Mouse (Mus musculus): ENCODE measurements around the gene Plxnb2. TPM values are rescaled to one million over a fixed set of nuclear protein-coding genes. Genes with fewer than 3 reads are reported as not detected.
A peak's percentile ranks its signal among the peaks of the same experiment; 100 is the strongest.

Gene Plxnb2
- total RNA-seq, 2 experiments from 2014 or later, result 14.7 to 19.1 TPM

GRCm38 (mm10) chr15:89152312-89152711, 28.3 kb downstream of the Plxnb2 start:
- no peak for ATAC-seq (replicated peaks; ENCODE audit: poor library complexity, severe bottlenecking)

GRCm38 (mm10) chr15:89150041-89150390, 30.6 kb downstream of the Plxnb2 start:
- peak; percentile 66 for ATAC-seq (replicated peaks; ENCODE audit: poor library complexity, severe bottlenecking)

DNA sequence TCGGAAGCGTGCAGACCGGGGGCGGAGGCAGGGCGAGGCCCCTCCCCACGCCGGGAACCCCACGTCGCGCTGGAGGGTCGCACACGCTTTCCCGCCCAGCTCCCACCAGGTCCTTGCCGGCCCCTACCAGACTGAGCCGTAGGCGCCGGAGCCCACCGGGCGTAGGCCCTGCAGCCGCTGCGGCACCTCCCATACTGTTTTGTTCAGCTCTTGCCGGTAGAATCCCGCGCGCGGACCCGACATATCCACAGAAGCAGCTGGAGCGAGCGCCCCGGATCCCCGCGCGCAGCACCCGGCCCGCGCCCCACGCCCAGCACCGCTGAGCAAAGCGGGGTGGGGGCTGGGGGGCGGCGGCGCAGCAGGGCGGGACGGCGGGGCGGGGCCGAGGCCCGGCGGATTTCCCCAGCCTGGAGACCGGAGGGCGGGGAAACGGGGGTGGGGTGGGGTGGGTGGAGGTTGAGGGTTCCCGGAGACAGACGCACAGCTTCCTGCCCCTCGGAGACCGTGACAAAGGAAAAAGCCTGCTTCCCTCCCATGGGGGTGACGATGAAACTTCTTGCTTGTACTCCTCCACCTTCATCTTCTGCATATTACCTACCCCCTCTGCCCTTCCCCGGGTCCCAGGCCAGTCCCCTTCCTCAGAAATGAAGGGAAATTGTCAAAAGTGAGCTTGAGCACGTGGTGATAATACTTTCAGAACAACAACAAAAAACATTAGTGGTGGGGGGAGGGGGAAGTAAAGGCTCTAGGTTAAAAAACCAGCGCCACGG, 31.1 kb downstream of the Plxnb2 start, which contains the start of gene Mapk11:
Mapk11 (minus strand) TSS at position 358 of the 770 bp plus-strand sequence.
- peak; percentile 50 for ATAC-seq (replicated peaks; ENCODE audit: poor library complexity, severe bottlenecking)

DNA sequence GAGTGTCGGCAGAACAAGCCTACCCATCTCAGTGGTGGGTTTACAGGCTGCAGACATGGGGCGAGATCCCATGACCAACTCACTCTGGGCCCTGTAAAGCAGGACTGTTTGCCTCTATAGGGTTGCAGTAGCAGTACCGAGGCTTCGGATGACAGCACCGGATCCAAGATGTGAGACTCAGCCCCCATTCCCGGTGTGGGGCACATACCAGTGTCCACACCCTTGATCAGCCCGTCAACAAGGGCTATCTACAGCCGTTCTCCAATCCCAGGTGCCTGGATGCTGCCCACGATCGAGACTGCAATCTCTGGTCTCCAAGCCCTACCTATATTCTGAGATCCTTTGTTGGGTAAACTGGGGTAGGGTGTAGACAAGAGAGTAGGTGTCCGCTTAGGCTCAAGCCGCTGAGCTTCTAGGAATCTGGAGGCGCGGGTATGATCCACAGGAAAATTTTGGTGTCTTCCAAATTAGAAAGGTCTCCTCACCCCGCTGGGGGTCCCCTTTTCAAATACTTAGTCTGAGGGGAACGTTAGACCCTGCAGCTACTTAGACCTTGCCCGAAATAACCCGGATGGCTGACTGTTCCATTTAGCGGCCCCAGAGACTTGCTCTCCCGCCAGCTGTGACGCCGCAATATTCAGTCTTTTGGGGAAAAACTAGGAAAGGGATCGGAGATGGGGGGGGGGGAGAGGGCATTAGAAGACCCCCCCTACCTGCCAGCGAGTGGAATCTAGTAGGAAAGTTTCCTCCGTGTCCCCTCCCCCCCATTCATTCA, 31.9 kb downstream of the Plxnb2 start:
- no peak for ATAC-seq (replicated peaks; ENCODE audit: poor library complexity, severe bottlenecking)

- no peak for ATAC-seq (replicated peaks; ENCODE audit: poor library complexity, severe bottlenecking)
Observed at GRCm38 (mm10) chr15:89147895-89148294, 32.7 kb downstream of the Plxnb2 start.

DNA sequence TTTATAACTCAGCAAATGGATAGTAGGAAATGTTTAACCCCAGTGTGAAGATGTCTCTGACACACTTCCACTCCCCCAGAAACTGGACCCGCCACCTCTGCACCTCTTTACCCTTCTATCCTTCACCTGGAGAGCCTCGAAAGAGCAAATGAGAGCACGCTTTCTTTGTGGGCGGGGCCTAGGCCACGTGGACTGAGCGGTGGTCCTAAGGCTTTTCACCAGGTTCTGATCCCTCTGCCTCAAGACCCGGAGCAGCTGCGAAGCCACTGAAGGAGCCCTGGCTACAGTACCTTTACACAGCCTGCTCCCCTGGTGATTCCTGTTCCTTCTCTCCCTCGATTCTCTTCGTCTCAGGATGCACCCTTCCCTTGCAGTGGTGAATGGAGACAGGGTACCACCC, 33.1 kb downstream of the Plxnb2 start:
- ATAC-seq (replicated peaks; ENCODE audit: poor library complexity, severe bottlenecking), result no peak

DNA sequence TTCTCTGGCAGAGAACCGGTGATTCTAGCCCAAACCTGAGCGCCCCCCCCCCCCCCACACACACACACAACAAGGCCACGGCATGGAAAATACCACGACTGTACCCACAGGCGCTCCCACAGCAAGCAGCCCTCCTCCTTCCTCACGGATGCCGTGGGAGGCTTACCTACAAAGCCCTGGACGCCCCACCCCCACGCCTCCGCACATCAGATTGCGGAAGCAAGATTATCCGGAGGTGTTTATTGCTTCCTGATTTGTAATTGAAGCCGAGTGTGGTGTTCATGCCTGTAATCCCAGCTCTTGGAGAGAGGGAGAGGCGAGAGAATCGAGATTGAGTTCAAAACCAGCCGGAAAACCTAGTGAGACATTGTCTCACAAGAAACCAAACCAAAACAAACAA, 33.6 kb downstream of the Plxnb2 start:
- peak; percentile 39 for ATAC-seq (replicated peaks; ENCODE audit: poor library complexity, severe bottlenecking)

- ATAC-seq (replicated peaks; ENCODE audit: poor library complexity, severe bottlenecking), result peak; percentile 21; the same call in 1 of the 2 replicates
Observed at GRCm38 (mm10) chr15:89146537-89146936, 34.1 kb downstream of the Plxnb2 start.

GRCm38 (mm10) chr15:89145813-89146350, 34.7 kb downstream of the Plxnb2 start:
- ATAC-seq (replicated peaks; ENCODE audit: poor library complexity, severe bottlenecking), result no peak

GRCm38 (mm10) chr15:89144965-89145364, 35.6 kb downstream of the Plxnb2 start:
- ATAC-seq (replicated peaks; ENCODE audit: poor library complexity, severe bottlenecking), result no peak

DNA sequence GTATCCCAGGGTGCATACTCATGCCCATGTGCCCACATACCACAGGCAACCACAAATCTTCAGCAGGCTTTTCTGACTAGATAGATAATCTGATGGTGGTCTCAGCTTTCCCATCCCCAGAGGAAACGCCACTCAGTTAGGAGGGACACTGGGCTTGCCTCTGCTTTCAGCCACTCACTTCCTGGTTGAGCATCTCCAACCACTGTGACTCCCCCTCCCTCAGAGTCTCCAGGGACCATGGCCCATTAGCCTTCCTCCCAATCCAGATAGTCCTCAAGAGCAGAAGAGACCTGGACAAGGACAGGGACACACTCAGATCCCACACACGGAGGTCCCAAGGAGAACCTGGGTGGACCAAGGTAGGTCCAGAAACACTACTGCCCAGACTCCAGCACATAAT, 37.5 kb downstream of the Plxnb2 start:
- ATAC-seq (replicated peaks; ENCODE audit: poor library complexity, severe bottlenecking), result no peak

- ATAC-seq (replicated peaks; ENCODE audit: poor library complexity, severe bottlenecking), result no peak
Observed at GRCm38 (mm10) chr15:89141905-89142304, 38.7 kb downstream of the Plxnb2 start.

- no peak for ATAC-seq (replicated peaks; ENCODE audit: poor library complexity, severe bottlenecking)
Observed at GRCm38 (mm10) chr15:89141443-89141842, 39.1 kb downstream of the Plxnb2 start.

GRCm38 (mm10) chr15:89140659-89141252, 39.8 kb downstream of the Plxnb2 start, which contains the start of gene Mapk12:
TSS of gene Mapk12 (minus strand) at chr15:89140703.
- 0 out of 2 replicates have a peak, but pooled peaks have one; percentile 11 for ATAC-seq (replicated peaks; ENCODE audit: poor library complexity, severe bottlenecking)

GRCm38 (mm10) chr15:89140048-89140658, 40.4 kb downstream of the Plxnb2 start:
- ATAC-seq (replicated peaks; ENCODE audit: poor library complexity, severe bottlenecking), result peak; percentile 7; the same call in 1 of the 2 replicates

- ATAC-seq (replicated peaks; ENCODE audit: poor library complexity, severe bottlenecking), result no peak
Observed at GRCm38 (mm10) chr15:89138531-89138930, 42.1 kb downstream of the Plxnb2 start.

DNA sequence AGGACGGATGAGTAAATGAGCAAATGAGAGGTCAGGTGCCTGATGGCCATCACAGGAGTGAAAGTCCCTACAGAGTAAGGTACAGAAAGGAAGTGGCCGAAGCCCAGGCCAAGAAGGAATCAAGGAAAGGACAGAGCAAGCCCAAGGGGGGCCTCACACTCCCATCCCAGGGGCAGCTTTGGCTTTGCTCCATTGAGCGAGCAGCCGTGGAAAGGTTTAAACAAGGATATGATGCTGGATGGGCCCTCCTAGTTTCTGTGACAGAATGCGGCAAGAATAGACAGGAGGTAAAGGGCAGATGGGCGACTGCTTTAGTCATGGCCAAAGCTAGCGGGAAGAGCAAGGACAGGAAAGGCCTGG, 42.6 kb downstream of the Plxnb2 start:
- ATAC-seq (replicated peaks; ENCODE audit: poor library complexity, severe bottlenecking), result no peak

GRCm38 (mm10) chr15:89137378-89138045, 43.1 kb downstream of the Plxnb2 start:
- ATAC-seq (replicated peaks; ENCODE audit: poor library complexity, severe bottlenecking), result no peak

DNA sequence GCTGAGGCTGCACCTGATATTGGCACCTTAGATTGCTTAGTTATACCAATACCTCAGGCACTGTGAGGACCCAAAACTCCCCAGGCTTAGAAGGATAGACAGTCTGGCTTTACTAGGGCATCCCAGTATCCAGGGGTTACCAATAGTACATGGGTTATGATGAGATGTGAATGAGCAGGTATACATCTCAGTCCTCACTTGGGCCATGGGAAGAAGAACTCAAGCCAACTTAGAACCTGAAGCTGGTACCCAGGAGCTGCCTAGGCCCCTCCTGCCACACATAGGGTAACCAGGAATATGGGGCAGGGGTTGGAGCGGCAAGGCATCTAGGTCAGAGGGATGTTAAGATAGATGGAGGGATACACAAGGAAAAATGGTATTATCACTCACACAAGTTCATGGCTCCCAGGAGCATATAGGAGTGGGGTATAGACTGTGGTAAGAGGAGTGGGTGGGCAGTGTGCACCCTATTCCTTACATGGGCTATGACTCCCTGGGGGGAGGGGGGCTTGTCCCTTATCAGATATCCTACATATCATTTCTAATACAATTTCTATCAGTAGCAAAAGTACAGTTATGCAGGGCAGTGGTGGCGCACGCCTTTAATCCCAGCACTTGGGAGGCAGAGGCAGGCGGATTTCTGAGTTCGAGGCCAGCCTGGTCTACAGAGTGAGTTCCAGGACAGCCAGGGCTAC, 44.0 kb downstream of the Plxnb2 start:
- ATAC-seq (replicated peaks; ENCODE audit: poor library complexity, severe bottlenecking), result no peak
